Mouse (Mus musculus): Measurements from ENCODE around the gene Bdh2. TPM values are rescaled to one million over a fixed set of nuclear protein-coding genes. Genes with fewer than 3 reads are reported as not detected.

Gene Bdh2
- 3.9 TPM for polyA plus RNA-seq (2012; fragmentation: generic; extraction: Trizol)

GRCm38 (mm10) chr3:135280669-135281415 lies at the start of gene Bdh2:
Gene Bdh2, plus strand, starts transcription at chr3:135281221.
- no peaks in the 10 kb centered on the region for H3K36me3 ChIP-seq (ENCODE audit: control insufficient read depth, insufficient read depth)
- peak; percentile 59 for TF ChIP-seq USF1 (IDR thresholded peaks at IDR 0.05; ENCODE audit: low read depth)
- no peak for TF ChIP-seq TCF3 (IDR thresholded peaks at IDR 0.05; ENCODE audit: insufficient read length, low read depth)
- H3ac ChIP-seq (ENCODE audit: control insufficient read depth, insufficient read length), result no peak within 1 kb of the TSS
- H3K27me3 ChIP-seq (ENCODE audit: control insufficient read depth, insufficient read depth, insufficient read length), result no peaks in the 10 kb centered on the region
- H3K4me3 ChIP-seq, result no peak within 1 kb of the TSS
- H3K4me2 ChIP-seq (ENCODE audit: low read depth), result peak within 1 kb of the TSS; percentile 74
- H3K79me2 ChIP-seq (ENCODE audit: control insufficient read depth, insufficient read depth), result no peaks in the 10 kb centered on the region

GRCm38 (mm10) chr3:135232058-135232457 lies 49.0 kb upstream of the Bdh2 start:
- H3K4me3 ChIP-seq, result no peak overlapping the region
- no peak overlapping the region for H3K4me2 ChIP-seq (ENCODE audit: low read depth)
- H3K79me2 ChIP-seq (ENCODE audit: control insufficient read depth, insufficient read depth), result no peaks in the 10 kb centered on the region
- no peak for TF ChIP-seq SRF (IDR thresholded peaks at IDR 0.05; ENCODE audit: control insufficient read depth, insufficient read length, low read depth)
- TF ChIP-seq USF1 (IDR thresholded peaks at IDR 0.05; ENCODE audit: low read depth), result no peak
- TF ChIP-seq MYOG (IDR thresholded peaks at IDR 0.05; ENCODE audit: control insufficient read depth in 1 of 3, insufficient read depth in 1 of 3, insufficient read length in 2 of 3, low read depth in 2 of 3), result no peak
- TF ChIP-seq POLR2AphosphoS2 (IDR thresholded peaks at IDR 0.05; ENCODE audit: insufficient read length, low read depth), result no peak
- no peak overlapping the region for H3ac ChIP-seq (ENCODE audit: control insufficient read depth, insufficient read length)
- no peaks in the 10 kb centered on the region for H3K27me3 ChIP-seq (ENCODE audit: control insufficient read depth, insufficient read depth, insufficient read length)
- H3K36me3 ChIP-seq (ENCODE audit: control insufficient read depth, insufficient read depth), result peaks cover 64% of the 10 kb centered on the region

- H3K36me3 ChIP-seq (ENCODE audit: control insufficient read depth, insufficient read depth), result peaks cover 68% of the 10 kb centered on the region
- no peak overlapping the region for H3K4me2 ChIP-seq (ENCODE audit: low read depth)
- no peak for TF ChIP-seq USF1 (IDR thresholded peaks at IDR 0.05; ENCODE audit: low read depth)
- TF ChIP-seq POLR2A (IDR thresholded peaks at IDR 0.05; ENCODE audit: insufficient read length, low read depth), result no peak
- TF ChIP-seq TCF12 (IDR thresholded peaks at IDR 0.05; ENCODE audit: insufficient read depth, poor library complexity, severe bottlenecking), result no peak
- H3K4me3 ChIP-seq, result no peak overlapping the region
- H3K27me3 ChIP-seq (ENCODE audit: control insufficient read depth, insufficient read depth, insufficient read length), result no peaks in the 10 kb centered on the region
- no peaks in the 10 kb centered on the region for H3K79me2 ChIP-seq (ENCODE audit: control insufficient read depth, insufficient read depth)
- H3ac ChIP-seq (ENCODE audit: control insufficient read depth, insufficient read length), result no peak overlapping the region
Observed at GRCm38 (mm10) chr3:135232462-135232861, 48.6 kb upstream of the Bdh2 start.

- Histone ChIP-seq H3ac (ENCODE audit: control insufficient read depth, insufficient read length) (no peak overlapping the region), H3K79me2 (ENCODE audit: control insufficient read depth, insufficient read depth) (no peaks in the 10 kb centered on the region), H3K27me3 (ENCODE audit: control insufficient read depth, insufficient read depth, insufficient read length) (no peaks in the 10 kb centered on the region), H3K36me3 (ENCODE audit: control insufficient read depth, insufficient read depth) (peaks cover 59% of the 10 kb centered on the region), H3K4me2 (ENCODE audit: low read depth) (no peak overlapping the region), H3K4me3 (no peak overlapping the region)
- TF ChIP-seq CEBPB (IDR thresholded peaks at IDR 0.05; ENCODE audit: insufficient read depth, poor library complexity, severe bottlenecking) (no peak), TCF12 (IDR thresholded peaks at IDR 0.05; ENCODE audit: insufficient read depth, poor library complexity, severe bottlenecking) (no peak), POLR2AphosphoS2 (IDR thresholded peaks at IDR 0.05; ENCODE audit: insufficient read length, low read depth) (no peak), USF1 (IDR thresholded peaks at IDR 0.05; ENCODE audit: low read depth) (no peak), MAX (IDR thresholded peaks at IDR 0.05; ENCODE audit: low read depth) (no peak), TCF3 (IDR thresholded peaks at IDR 0.05; ENCODE audit: insufficient read length, low read depth) (no peak), E2F4 (IDR thresholded peaks at IDR 0.05; ENCODE audit: insufficient read depth) (no peak), MYOD1 (IDR thresholded peaks at IDR 0.05; ENCODE audit: control insufficient read depth in 1 of 3, insufficient read length in 2 of 3, low read depth in 2 of 3) (no peak), MYOG (IDR thresholded peaks at IDR 0.05; ENCODE audit: control insufficient read depth in 1 of 3, insufficient read depth in 1 of 3, insufficient read length in 2 of 3, low read depth in 2 of 3) (no peak), REST (IDR thresholded peaks at IDR 0.05; ENCODE audit: insufficient read depth, insufficient read length) (no peak), POLR2A (IDR thresholded peaks at IDR 0.05; ENCODE audit: insufficient read length, low read depth) (no peak), SRF (IDR thresholded peaks at IDR 0.05; ENCODE audit: control insufficient read depth, insufficient read length, low read depth) (no peak)
Observed at GRCm38 (mm10) chr3:135245733-135246132, 35.3 kb upstream of the Bdh2 start.

GRCm38 (mm10) chr3:135246828-135247227 lies 34.2 kb upstream of the Bdh2 start:
- no peak overlapping the region for H3K4me3 ChIP-seq
- H3ac ChIP-seq (ENCODE audit: control insufficient read depth, insufficient read length), result no peak overlapping the region
- TF ChIP-seq REST (IDR thresholded peaks at IDR 0.05; ENCODE audit: insufficient read depth, insufficient read length), result no peak
- no peak for TF ChIP-seq MAX (IDR thresholded peaks at IDR 0.05; ENCODE audit: low read depth)
- TF ChIP-seq MYOG (IDR thresholded peaks at IDR 0.05; ENCODE audit: control insufficient read depth in 1 of 3, insufficient read depth in 1 of 3, insufficient read length in 2 of 3, low read depth in 2 of 3), result no peak
- no peak for TF ChIP-seq CEBPB (IDR thresholded peaks at IDR 0.05; ENCODE audit: insufficient read depth, poor library complexity, severe bottlenecking)
- TF ChIP-seq POLR2A (IDR thresholded peaks at IDR 0.05; ENCODE audit: insufficient read length, low read depth), result no peak
- no peak for TF ChIP-seq E2F4 (IDR thresholded peaks at IDR 0.05; ENCODE audit: insufficient read depth)
- no peak for TF ChIP-seq TCF3 (IDR thresholded peaks at IDR 0.05; ENCODE audit: insufficient read length, low read depth)
- TF ChIP-seq TCF12 (IDR thresholded peaks at IDR 0.05; ENCODE audit: insufficient read depth, poor library complexity, severe bottlenecking), result no peak
- H3K27me3 ChIP-seq (ENCODE audit: control insufficient read depth, insufficient read depth, insufficient read length), result no peaks in the 10 kb centered on the region
- no peaks in the 10 kb centered on the region for H3K79me2 ChIP-seq (ENCODE audit: control insufficient read depth, insufficient read depth)
- peaks cover 59% of the 10 kb centered on the region for H3K36me3 ChIP-seq (ENCODE audit: control insufficient read depth, insufficient read depth)
- no peak overlapping the region for H3K4me2 ChIP-seq (ENCODE audit: low read depth)
